Mouse (Mus musculus): Measurements from ENCODE around the gene Hmcn1. TPM values are rescaled to one million over a fixed set of nuclear protein-coding genes. Genes with fewer than 3 reads are reported as not detected.

The Hmcn1 gene
- polyA plus RNA-seq, 1 experiment from 2014 or later, result 8.9 TPM

DNA sequence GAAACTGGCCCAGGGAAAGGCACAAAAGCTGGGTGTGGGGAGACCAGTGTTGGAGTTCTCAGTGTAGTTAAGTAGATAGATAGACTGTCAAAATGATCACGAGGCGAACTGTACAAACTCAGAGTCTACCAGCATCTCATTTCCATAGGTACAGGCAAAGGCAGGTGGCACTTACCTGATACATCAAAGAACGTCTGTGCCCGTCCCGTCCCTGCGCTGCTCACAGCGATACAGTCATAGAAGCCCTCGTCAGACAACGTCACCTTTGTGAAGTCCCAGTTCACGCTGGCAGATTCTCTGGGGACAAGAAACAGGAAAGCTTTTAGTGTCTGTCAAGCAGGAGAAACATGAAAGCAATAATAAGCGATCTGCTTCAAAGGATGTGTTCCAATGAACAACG lies 190.6 kb downstream of the Hmcn1 start:
- H3K27ac ChIP-seq (ENCODE audit: low read depth, low read length), result no peak overlapping the region
- H3K4me2 ChIP-seq (ENCODE audit: low read depth), result no peak overlapping the region
- H3K4me3 ChIP-seq (ENCODE audit: low read depth, low read length), result no peak overlapping the region
- 92% methylated on average over 12 of the region's 12 CpGs for WGBS
- no peak overlapping the region for H3K9ac ChIP-seq (ENCODE audit: low read length)
- DNase-seq (ENCODE audit: low spot score) (no peak), ATAC-seq (ENCODE audit: insufficient read depth, low FRiP score, low TSS enrichment) (no peak)
- H3K36me3 ChIP-seq (ENCODE audit: control insufficient read depth, insufficient read depth, low read length), result no peaks in the 10 kb centered on the region
- no peaks in the 10 kb centered on the region for H3K9me3 ChIP-seq (ENCODE audit: control insufficient read depth, low read length)
- no peaks in the 10 kb centered on the region for H3K27me3 ChIP-seq (ENCODE audit: control insufficient read depth, insufficient read depth, low read length)
- H3K4me1 ChIP-seq (ENCODE audit: control insufficient read depth, insufficient read depth, low read length), result no peaks in the 10 kb centered on the region

DNA sequence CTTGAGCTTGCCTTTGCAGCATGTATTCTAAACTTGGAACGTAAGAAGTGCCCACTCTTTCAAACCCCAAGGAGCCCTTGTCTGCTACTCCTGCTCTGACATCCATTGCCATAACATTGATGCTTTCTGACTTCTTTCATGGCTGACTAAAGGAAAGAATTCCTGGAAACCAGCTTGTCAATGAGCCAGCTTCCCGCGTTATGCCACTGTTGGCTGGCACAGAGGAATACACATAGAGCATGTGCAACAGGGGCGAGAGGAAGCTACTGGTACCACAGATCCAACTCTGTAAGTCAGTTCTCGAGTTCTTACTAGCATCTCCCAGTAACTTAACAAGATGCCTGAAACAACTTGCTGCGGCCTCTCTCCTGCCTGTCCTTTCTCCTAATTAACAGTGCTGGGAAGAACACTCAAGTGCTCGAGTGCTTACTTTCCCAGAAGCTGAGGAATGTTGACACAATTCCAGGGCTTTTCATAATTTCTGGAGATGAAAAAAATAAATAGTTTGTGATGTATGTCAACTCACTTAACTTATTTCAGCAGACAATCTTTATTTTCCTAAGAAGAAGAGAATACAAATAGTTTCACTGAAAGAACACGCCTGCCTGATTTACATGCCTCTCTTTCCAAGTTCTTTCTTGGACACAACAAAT lies 192.5 kb downstream of the Hmcn1 start:
- 90% methylated on average over 8 of the region's 8 CpGs for WGBS
- Histone ChIP-seq H3K36me3 (ENCODE audit: control insufficient read depth, insufficient read depth, low read length) (no peaks in the 10 kb centered on the region), H3K9me3 (ENCODE audit: control insufficient read depth, low read length) (no peaks in the 10 kb centered on the region), H3K4me3 (ENCODE audit: low read depth, low read length) (no peak overlapping the region), H3K4me2 (ENCODE audit: low read depth) (no peak overlapping the region), H3K27me3 (ENCODE audit: control insufficient read depth, insufficient read depth, low read length) (no peaks in the 10 kb centered on the region), H3K4me1 (ENCODE audit: control insufficient read depth, insufficient read depth, low read length) (no peaks in the 10 kb centered on the region), H3K9ac (ENCODE audit: low read length) (no peak overlapping the region), H3K27ac (ENCODE audit: low read depth, low read length) (no peak overlapping the region)
- DNase-seq (ENCODE audit: low spot score), result no peak
- no peak for ATAC-seq (ENCODE audit: insufficient read depth, low FRiP score, low TSS enrichment)

DNA sequence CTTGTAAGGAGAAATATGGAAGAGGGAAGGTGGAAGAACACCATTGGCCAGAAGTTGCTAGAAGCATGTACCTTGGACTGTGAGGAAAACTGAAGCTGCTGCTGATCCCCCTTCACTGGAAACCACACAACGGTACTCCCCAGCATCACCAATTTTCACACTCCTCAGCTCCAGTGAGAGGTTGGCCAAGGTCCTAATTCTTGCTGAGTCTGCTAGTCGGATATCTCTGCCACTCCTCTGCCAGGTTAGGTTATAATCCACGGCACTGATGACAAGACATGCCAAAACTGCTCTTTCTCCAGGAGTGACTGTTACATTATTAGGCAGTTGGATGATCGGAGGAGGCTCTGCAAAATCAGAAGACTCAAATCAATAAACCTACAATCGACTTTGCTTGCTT lies 194.6 kb downstream of the Hmcn1 start:
- H3K9me3 ChIP-seq (ENCODE audit: control insufficient read depth, low read length), result no peaks in the 10 kb centered on the region
- DNase-seq (ENCODE audit: low spot score) (no peak), ATAC-seq (ENCODE audit: insufficient read depth, low FRiP score, low TSS enrichment) (no peak)
- no peaks in the 10 kb centered on the region for H3K4me1 ChIP-seq (ENCODE audit: control insufficient read depth, insufficient read depth, low read length)
- H3K36me3 ChIP-seq (ENCODE audit: control insufficient read depth, insufficient read depth, low read length), result no peaks in the 10 kb centered on the region
- no peaks in the 10 kb centered on the region for H3K27me3 ChIP-seq (ENCODE audit: control insufficient read depth, insufficient read depth, low read length)
- H3K4me2 ChIP-seq (ENCODE audit: low read depth), result no peak overlapping the region
- H3K4me3 ChIP-seq (ENCODE audit: low read depth, low read length), result no peak overlapping the region
- H3K27ac ChIP-seq (ENCODE audit: low read depth, low read length), result no peak overlapping the region
- H3K9ac ChIP-seq (ENCODE audit: low read length), result no peak overlapping the region
- 91% methylated on average over 5 of the region's 5 CpGs for WGBS

- no peaks in the 10 kb centered on the region for H3K27me3 ChIP-seq (ENCODE audit: control insufficient read depth, insufficient read depth, low read length)
- no peaks in the 10 kb centered on the region for H3K9me3 ChIP-seq (ENCODE audit: control insufficient read depth, low read length)
- ATAC-seq (ENCODE audit: insufficient read depth, low FRiP score, low TSS enrichment) (no peak), DNase-seq (ENCODE audit: low spot score) (no peak)
- no peak overlapping the region for H3K9ac ChIP-seq (ENCODE audit: low read length)
- no peak overlapping the region for H3K4me2 ChIP-seq (ENCODE audit: low read depth)
- no peaks in the 10 kb centered on the region for H3K4me1 ChIP-seq (ENCODE audit: control insufficient read depth, insufficient read depth, low read length)
- WGBS, result 70% methylated on average over 6 of the region's 6 CpGs
- H3K27ac ChIP-seq (ENCODE audit: low read depth, low read length), result no peak overlapping the region
- H3K36me3 ChIP-seq (ENCODE audit: control insufficient read depth, insufficient read depth, low read length), result no peaks in the 10 kb centered on the region
- H3K4me3 ChIP-seq (ENCODE audit: low read depth, low read length), result no peak overlapping the region
These were observed 206.5 kb downstream of the Hmcn1 start for GRCm38 (mm10) chr1:150786746-150787145.

DNA sequence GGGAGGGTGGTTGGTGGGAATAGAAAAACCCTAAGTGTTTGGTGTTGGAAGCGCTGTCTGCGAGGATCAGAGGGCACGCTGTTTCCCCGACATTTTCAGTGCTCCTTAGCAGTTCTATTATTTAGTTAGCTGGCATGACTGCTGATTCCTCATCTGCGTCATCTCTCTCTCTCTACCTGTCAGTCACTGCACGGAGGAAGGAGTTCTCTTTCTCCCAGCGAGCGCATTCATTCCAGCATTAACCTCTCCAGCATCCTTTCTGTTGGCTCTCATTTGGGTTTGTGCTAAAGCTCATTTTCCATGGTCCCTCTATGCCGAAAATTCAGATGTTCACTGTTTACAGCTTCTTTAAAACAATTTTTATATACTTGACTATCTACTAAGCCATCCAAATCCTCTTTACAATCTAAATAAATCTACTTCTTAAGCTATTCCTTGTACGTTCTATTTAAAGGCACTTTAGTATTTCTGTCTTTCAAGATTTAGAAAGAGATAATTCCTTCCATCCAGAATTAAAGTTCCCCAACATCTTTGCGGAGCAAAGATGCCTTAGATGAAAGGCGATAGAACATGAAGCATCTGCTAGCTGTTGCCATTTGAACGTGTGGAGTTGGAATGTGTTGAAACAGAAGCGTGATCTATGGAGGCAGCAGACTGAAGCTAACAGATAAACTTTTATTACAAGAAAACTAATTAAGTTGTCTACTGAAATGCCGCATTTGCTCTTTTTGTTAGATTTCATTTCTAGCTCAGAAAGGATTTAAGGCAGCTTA lies 210.0 kb downstream of the Hmcn1 start:
- Histone ChIP-seq H3K27ac (ENCODE audit: low read depth, low read length) (no peak overlapping the region), H3K36me3 (ENCODE audit: control insufficient read depth, insufficient read depth, low read length) (no peaks in the 10 kb centered on the region), H3K9me3 (ENCODE audit: control insufficient read depth, low read length) (no peaks in the 10 kb centered on the region), H3K4me3 (ENCODE audit: low read depth, low read length) (no peak overlapping the region), H3K27me3 (ENCODE audit: control insufficient read depth, insufficient read depth, low read length) (no peaks in the 10 kb centered on the region), H3K9ac (ENCODE audit: low read length) (no peak overlapping the region), H3K4me1 (ENCODE audit: control insufficient read depth, insufficient read depth, low read length) (no peaks in the 10 kb centered on the region), H3K4me2 (ENCODE audit: low read depth) (no peak overlapping the region)
- WGBS, result 93% methylated on average over 15 of the region's 15 CpGs
- ATAC-seq (ENCODE audit: insufficient read depth, low FRiP score, low TSS enrichment) (no peak), DNase-seq (ENCODE audit: low spot score) (no peak)

- no peaks in the 10 kb centered on the region for H3K4me1 ChIP-seq (ENCODE audit: control insufficient read depth, insufficient read depth, low read length)
- no peaks in the 10 kb centered on the region for H3K9me3 ChIP-seq (ENCODE audit: control insufficient read depth, low read length)
- H3K4me3 ChIP-seq (ENCODE audit: low read depth, low read length), result no peak overlapping the region
- H3K4me2 ChIP-seq (ENCODE audit: low read depth), result no peak overlapping the region
- H3K27ac ChIP-seq (ENCODE audit: low read depth, low read length), result no peak overlapping the region
- ATAC-seq (ENCODE audit: insufficient read depth, low FRiP score, low TSS enrichment) (no peak), DNase-seq (ENCODE audit: low spot score) (no peak)
- H3K27me3 ChIP-seq (ENCODE audit: control insufficient read depth, insufficient read depth, low read length), result no peaks in the 10 kb centered on the region
- no peak overlapping the region for H3K9ac ChIP-seq (ENCODE audit: low read length)
- 40% methylated on average over 2 of the region's 2 CpGs for WGBS
- no peaks in the 10 kb centered on the region for H3K36me3 ChIP-seq (ENCODE audit: control insufficient read depth, insufficient read depth, low read length)
These were observed 213.3 kb downstream of the Hmcn1 start for GRCm38 (mm10) chr1:150779902-150780301.

GRCm38 (mm10) chr1:150776741-150777140 lies 216.5 kb downstream of the Hmcn1 start:
- no peaks in the 10 kb centered on the region for H3K9me3 ChIP-seq (ENCODE audit: control insufficient read depth, low read length)
- no peak for DNase-seq (ENCODE audit: low spot score)
- no peaks in the 10 kb centered on the region for H3K27me3 ChIP-seq (ENCODE audit: control insufficient read depth, insufficient read depth, low read length)
- H3K9ac ChIP-seq (ENCODE audit: low read length), result no peak overlapping the region
- no peak overlapping the region for H3K27ac ChIP-seq (ENCODE audit: low read depth, low read length)
- no peak for ATAC-seq (ENCODE audit: insufficient read depth, low FRiP score, low TSS enrichment)
- no peak overlapping the region for H3K4me2 ChIP-seq (ENCODE audit: low read depth)
- H3K4me1 ChIP-seq (ENCODE audit: control insufficient read depth, insufficient read depth, low read length), result no peaks in the 10 kb centered on the region
- H3K36me3 ChIP-seq (ENCODE audit: control insufficient read depth, insufficient read depth, low read length), result no peaks in the 10 kb centered on the region
- H3K4me3 ChIP-seq (ENCODE audit: low read depth, low read length), result no peak overlapping the region

- no peak overlapping the region for H3K9ac ChIP-seq (ENCODE audit: low read length)
These were observed 217.5 kb downstream of the Hmcn1 start for GRCm38 (mm10) chr1:150775742-150776141.

DNA sequence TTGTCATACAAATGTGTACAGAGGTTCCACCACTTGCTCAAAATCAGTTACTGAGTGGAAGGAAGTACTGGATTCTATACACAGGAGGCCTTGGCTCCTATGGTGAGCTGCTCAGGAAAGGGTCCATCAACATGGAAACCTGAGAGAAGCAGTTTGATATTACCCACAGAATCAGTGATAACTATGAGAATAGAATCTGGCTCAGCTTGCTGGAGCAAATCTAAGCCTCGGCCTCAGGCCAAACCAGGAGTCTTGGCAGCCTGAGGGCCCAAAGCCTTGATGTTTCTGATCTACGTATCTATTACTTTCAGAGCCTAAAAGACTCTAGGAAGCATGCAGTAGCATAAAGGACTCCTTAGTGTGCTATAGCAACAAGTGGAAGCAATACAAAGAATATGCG lies 220.3 kb downstream of the Hmcn1 start:
- Histone ChIP-seq H3K4me1 (ENCODE audit: control insufficient read depth, insufficient read depth, low read length) (no peaks in the 10 kb centered on the region), H3K9me3 (ENCODE audit: control insufficient read depth, low read length) (no peaks in the 10 kb centered on the region), H3K27me3 (ENCODE audit: control insufficient read depth, insufficient read depth, low read length) (no peaks in the 10 kb centered on the region), H3K4me2 (ENCODE audit: low read depth) (no peak overlapping the region), H3K36me3 (ENCODE audit: control insufficient read depth, insufficient read depth, low read length) (no peaks in the 10 kb centered on the region), H3K4me3 (ENCODE audit: low read depth, low read length) (no peak overlapping the region), H3K9ac (ENCODE audit: low read length) (no peak overlapping the region), H3K27ac (ENCODE audit: low read depth, low read length) (no peak overlapping the region)
- WGBS, result 91% methylated on average over 3 of the region's 3 CpGs
- ATAC-seq (ENCODE audit: insufficient read depth, low FRiP score, low TSS enrichment) (no peak), DNase-seq (ENCODE audit: low spot score) (no peak)

More at GRCm38 (mm10) chr1:150775742-150776141, 217.5 kb downstream of the Hmcn1 start:
- no peaks in the 10 kb centered on the region for H3K27me3 ChIP-seq (ENCODE audit: control insufficient read depth, insufficient read depth, low read length)
- no peak overlapping the region for H3K27ac ChIP-seq (ENCODE audit: low read depth, low read length)
- no peak overlapping the region for H3K4me3 ChIP-seq (ENCODE audit: low read depth, low read length)
- no peaks in the 10 kb centered on the region for H3K36me3 ChIP-seq (ENCODE audit: control insufficient read depth, insufficient read depth, low read length)
- no peaks in the 10 kb centered on the region for H3K4me1 ChIP-seq (ENCODE audit: control insufficient read depth, insufficient read depth, low read length)
- ATAC-seq (ENCODE audit: insufficient read depth, low FRiP score, low TSS enrichment) (no peak), DNase-seq (ENCODE audit: low spot score) (no peak)
- H3K9me3 ChIP-seq (ENCODE audit: control insufficient read depth, low read length), result no peaks in the 10 kb centered on the region
- 78% methylated on average over 2 of the region's 2 CpGs for WGBS
- no peak overlapping the region for H3K4me2 ChIP-seq (ENCODE audit: low read depth)

Data from neural tube, embryonic 11.5 days (tissue).